Mouse (Mus musculus) embryonic facial prominence, embryonic 11.5 days (tissue): Measurements from ENCODE around the gene Trdmt1. TPM values are rescaled to one million over a fixed set of nuclear protein-coding genes. Genes with fewer than 3 reads are reported as not detected.

ENCODE experiments used
- ATAC-seq: fragments of 200-750 bp; cut with Nextera tagmentation; replicated peaks from 2 replicates; pipeline ENCODE4 v1.8.0; 2017; ENCODE audit warnings: low read depth; ENCODE audit not compliant: insufficient number of reproducible peaks, low FRiP score, low TSS enrichment
- DNase-seq: peaks from one replicate; pipeline ENCODE4 v3.0.0-alpha.2; 2015; ENCODE audit warnings: low spot score
- H3K27ac ChIP-seq: fragments of 300-500 bp; sonication (generic); replicated peaks from 2 replicates; pipeline ENCODE4 v1.5.1; 2014; ENCODE audit warnings: mild to moderate bottlenecking, low read depth, low read length, control low read depth
- H3K27me3 ChIP-seq: fragments of 300-500 bp; sonication (generic); 2 replicates; pipeline ENCODE4 v1.6.1; 2014; ENCODE audit warnings: mild to moderate bottlenecking, low read length, moderate library complexity, mixed read lengths; ENCODE audit not compliant: control insufficient read depth, insufficient read depth
- H3K36me3 ChIP-seq: fragments of 300-500 bp; sonication (generic); replicated peaks from 2 replicates; pipeline ENCODE4 v1.6.1; 2014; ENCODE audit warnings: low read depth, mild to moderate bottlenecking, low read length, moderate library complexity, mixed read lengths; ENCODE audit not compliant: control insufficient read depth, insufficient read depth
- H3K4me1 ChIP-seq: fragments of 300-500 bp; sonication (generic); 2 replicates; pipeline ENCODE4 v1.6.1; 2014; ENCODE audit warnings: low read length, mixed read lengths; ENCODE audit not compliant: control insufficient read depth, insufficient read depth
- H3K4me2 ChIP-seq: fragments of 300-500 bp; sonication (generic); 2 replicates; pipeline ENCODE4 v1.6.1; 2014; ENCODE audit warnings: low read depth, mild to moderate bottlenecking, control low read depth, low read length, moderate library complexity
- H3K4me3 ChIP-seq: fragments of 300-500 bp; sonication (generic); 2 replicates; pipeline ENCODE4 v1.5.1; 2014; ENCODE audit warnings: low read depth, low read length, control low read depth
- H3K9ac ChIP-seq: fragments of 300-500 bp; sonication (generic); replicated peaks from 2 replicates; pipeline ENCODE4 v1.6.1; 2014; ENCODE audit warnings: mild to moderate bottlenecking, control low read depth, low read length
- H3K9me3 ChIP-seq: fragments of 300-500 bp; sonication (generic); replicated peaks from 2 replicates; pipeline ENCODE4 v1.6.1; 2016; ENCODE audit warnings: mild to moderate bottlenecking, low read length, inconsistent platforms, mixed read lengths; ENCODE audit not compliant: control insufficient read depth
- WGBS: fragments of 180-500 bp; shearing (Covaris S2); extraction: QIAGEN DNeasy Blood & Tissue Kit; methylation state at CpG from one replicate; pipeline ENCODE4 v1.1.7; 2014; 5-methylcytosine and 5-hydroxymethylcytosine counted together
- polyA plus RNA-seq: library from polyadenylated mRNA; unstranded; fragments of >200 nt; fragmentation: Nextera tagmentation; extraction: Ambion mirVana; gene quantifications from 2 replicates; pipeline ENCODE4 v1.2.1, GENCODE M21; 2014

Trdmt1 gene
- polyA plus RNA-seq, 1 experiment from 2014 or later: 8.8 TPM

DNA sequence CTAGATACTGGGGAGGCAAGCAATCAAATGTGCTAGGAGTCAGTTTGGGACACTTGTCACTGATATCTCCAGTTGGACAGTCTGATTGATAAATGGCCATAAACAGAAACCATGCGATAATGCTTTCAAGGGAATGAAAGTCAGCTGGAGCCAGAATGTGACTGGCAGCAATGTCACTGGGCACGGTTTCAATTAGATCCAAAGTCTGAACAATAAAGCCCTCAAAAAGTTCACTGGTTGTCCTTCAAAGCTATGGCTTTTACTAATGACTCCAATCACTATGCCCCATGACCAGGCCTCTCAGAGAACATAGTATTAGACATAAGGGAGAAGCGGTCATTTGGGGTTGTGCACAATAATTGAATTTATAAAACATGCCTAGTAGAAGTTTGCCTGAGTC lies 59.9 kb downstream of the Trdmt1 start:
- no peak overlapping the region for H3K4me2 ChIP-seq
- DNase-seq (no peak), ATAC-seq (no peak)
- no peaks in the 10 kb centered on the region for H3K36me3 ChIP-seq
- H3K27me3 ChIP-seq: no peaks in the 10 kb centered on the region
- no peaks in the 10 kb centered on the region for H3K9me3 ChIP-seq
- 80% methylated on average over 3 of the region's 3 CpGs for WGBS
- H3K9ac ChIP-seq: no peak overlapping the region
- H3K4me1 ChIP-seq: no peaks in the 10 kb centered on the region
- H3K4me3 ChIP-seq: no peak overlapping the region
- no peak overlapping the region for H3K27ac ChIP-seq

DNA sequence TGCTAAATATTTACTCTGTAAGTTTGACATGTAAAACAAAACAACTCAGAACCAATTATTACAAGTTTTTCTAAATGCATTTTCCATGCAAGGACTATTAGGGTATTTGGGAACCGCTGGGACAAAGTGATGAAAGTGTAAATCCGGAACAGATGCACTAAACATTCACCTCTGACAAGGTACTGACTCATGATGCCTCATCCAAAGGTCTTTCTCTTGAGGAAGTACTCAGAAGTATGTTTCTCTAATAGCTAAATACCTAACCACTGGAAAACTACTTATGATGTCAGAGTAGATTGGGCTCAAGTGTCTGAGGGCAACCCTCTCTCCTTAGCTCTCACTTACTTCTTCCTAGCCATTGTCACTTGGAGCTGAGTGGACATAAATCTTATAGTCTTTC lies 63.7 kb downstream of the Trdmt1 start:
- Histone ChIP-seq H3K4me1 (no peaks in the 10 kb centered on the region), H3K9me3 (no peaks in the 10 kb centered on the region), H3K27me3 (no peaks in the 10 kb centered on the region), H3K9ac (no peak overlapping the region), H3K27ac (no peak overlapping the region), H3K36me3 (no peaks in the 10 kb centered on the region), H3K4me2 (no peak overlapping the region), H3K4me3 (no peak overlapping the region)
- DNase-seq (no peak), ATAC-seq (no peak)
- 86% methylated on average over 2 of the region's 2 CpGs for WGBS

DNA sequence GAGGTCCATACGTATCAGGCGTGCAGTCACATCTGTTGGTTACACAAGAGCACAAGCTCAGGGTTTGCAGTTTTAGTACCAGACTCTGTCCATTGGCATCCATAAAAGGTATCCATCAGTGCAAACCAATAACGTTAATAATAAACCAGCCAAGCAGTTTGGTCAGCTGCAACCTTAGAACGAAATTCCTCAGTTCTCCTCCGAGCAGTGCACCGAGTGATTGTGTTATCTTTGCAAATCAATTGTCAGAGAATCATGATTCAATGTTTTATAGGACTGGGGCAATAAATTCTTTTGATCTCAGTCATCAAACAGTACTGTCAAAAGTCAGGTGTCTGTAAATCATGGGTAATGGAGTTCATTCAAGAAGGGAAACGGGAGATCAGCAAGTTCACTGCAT lies 65.3 kb downstream of the Trdmt1 start:
- 88% methylated on average over 7 of the region's 7 CpGs for WGBS
- no peaks in the 10 kb centered on the region for H3K36me3 ChIP-seq

DNA sequence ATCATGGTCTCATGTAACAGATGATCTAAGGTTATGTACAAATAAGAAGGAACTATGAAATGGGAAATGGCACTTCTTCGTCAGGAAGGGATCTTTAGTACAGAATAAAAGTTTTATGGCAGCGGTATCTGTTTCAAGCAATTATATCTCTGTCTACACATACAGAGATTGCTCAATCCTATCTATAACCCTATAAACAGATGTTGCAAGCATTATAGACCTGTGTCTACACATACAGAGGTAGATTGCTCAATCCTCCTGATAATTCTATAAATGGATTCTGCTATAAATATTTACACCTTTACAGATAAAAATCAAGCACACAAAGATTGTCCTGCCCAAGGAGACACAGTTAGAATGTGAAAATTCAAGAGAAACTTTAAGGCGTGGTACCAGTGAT lies 74.4 kb downstream of the Trdmt1 start:
- H3K9me3 ChIP-seq: no peaks in the 10 kb centered on the region
- no peak overlapping the region for H3K4me3 ChIP-seq
- H3K27me3 ChIP-seq: no peaks in the 10 kb centered on the region
- H3K4me1 ChIP-seq: no peaks in the 10 kb centered on the region
- ATAC-seq: no peak
- no peak for DNase-seq
- 92% methylated on average over 3 of the region's 3 CpGs for WGBS
- no peak overlapping the region for H3K9ac ChIP-seq
- no peaks in the 10 kb centered on the region for H3K36me3 ChIP-seq
- no peak overlapping the region for H3K4me2 ChIP-seq
- H3K27ac ChIP-seq: no peak overlapping the region

More for the DNA sequence above, 65.3 kb downstream of the Trdmt1 start:
- H3K4me3 ChIP-seq: no peak overlapping the region
- no peak for DNase-seq
- H3K27ac ChIP-seq: no peak overlapping the region
- ATAC-seq: no peak
- H3K9me3 ChIP-seq: no peaks in the 10 kb centered on the region
- no peak overlapping the region for H3K4me2 ChIP-seq
- no peaks in the 10 kb centered on the region for H3K4me1 ChIP-seq
- H3K9ac ChIP-seq: no peak overlapping the region
- no peaks in the 10 kb centered on the region for H3K27me3 ChIP-seq

DNA sequence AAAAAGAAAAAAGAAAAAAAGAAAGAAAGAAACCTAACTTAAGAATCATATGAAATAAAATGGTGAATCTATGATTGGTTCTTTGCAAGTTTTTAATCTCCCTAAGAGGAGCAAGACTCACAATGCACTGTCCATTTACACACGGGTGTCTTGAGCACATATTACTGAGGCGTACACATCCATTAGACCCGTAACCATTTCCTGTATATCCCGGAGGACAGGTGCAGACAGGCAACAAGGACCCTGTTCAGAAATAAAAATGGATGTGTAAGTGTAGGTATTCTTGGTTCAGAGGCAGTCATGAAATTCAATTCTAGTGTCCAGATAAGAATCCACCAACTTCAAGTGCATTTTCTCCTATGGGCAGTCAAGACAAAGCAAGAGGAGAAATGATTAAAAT lies 74.8 kb downstream of the Trdmt1 start:
- WGBS: 87% methylated on average over 4 of the region's 4 CpGs
- Histone ChIP-seq H3K9me3 (no peaks in the 10 kb centered on the region), H3K9ac (no peak overlapping the region), H3K4me2 (no peak overlapping the region), H3K27me3 (no peaks in the 10 kb centered on the region), H3K4me3 (no peak overlapping the region), H3K4me1 (no peaks in the 10 kb centered on the region), H3K27ac (no peak overlapping the region), H3K36me3 (no peaks in the 10 kb centered on the region)
- DNase-seq (no peak), ATAC-seq (no peak)

DNA sequence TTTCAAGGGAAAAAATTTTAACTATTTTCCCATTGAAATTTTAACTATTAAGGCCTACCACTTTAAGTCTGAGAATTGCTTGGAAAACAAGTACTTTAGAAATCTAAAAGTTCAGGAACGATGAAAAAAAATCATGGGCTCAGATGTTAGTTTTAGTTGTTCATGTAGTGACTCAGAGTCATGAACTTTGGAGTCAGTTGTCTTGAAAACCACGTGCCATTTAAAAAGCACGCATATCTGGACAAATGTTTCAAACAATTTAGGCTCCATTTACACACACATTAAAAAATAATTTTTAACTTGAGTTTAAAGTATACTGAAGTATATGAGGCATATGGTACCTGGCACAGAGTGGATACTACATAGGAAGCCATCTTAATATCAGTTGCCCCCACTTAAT lies 77.8 kb downstream of the Trdmt1 start:
- WGBS: 94% methylated on average over 3 of the region's 3 CpGs
- no peak for ATAC-seq
- Histone ChIP-seq H3K9ac (no peak overlapping the region), H3K27ac (no peak overlapping the region), H3K4me1 (no peaks in the 10 kb centered on the region), H3K9me3 (no peaks in the 10 kb centered on the region), H3K27me3 (no peaks in the 10 kb centered on the region), H3K36me3 (no peaks in the 10 kb centered on the region), H3K4me2 (no peak overlapping the region), H3K4me3 (no peak overlapping the region)
- DNase-seq: no peak

Other genes with a start within 250 kb of the Trdmt1 start
- 0.20 and 0.32 TPM in 2 replicates for gene Cubn, start 52.9 kb downstream of the Trdmt1 start, polyA plus RNA-seq
- 682 and 719 TPM in 2 replicates for gene Vim, start 29.3 kb upstream of the Trdmt1 start, polyA plus RNA-seq
- gene St8sia6, start 249.4 kb upstream of the Trdmt1 start, polyA plus RNA-seq: 1.5 and 1.6 TPM in 2 replicates